Mouse (Mus musculus): Measurements from ENCODE around the gene Arhgap21. TPM values are rescaled to one million over a fixed set of nuclear protein-coding genes. Genes with fewer than 3 reads are reported as not detected.

Arhgap21 gene
- polyA plus RNA-seq, 1 experiment from 2014 or later: 19.2 TPM

DNA sequence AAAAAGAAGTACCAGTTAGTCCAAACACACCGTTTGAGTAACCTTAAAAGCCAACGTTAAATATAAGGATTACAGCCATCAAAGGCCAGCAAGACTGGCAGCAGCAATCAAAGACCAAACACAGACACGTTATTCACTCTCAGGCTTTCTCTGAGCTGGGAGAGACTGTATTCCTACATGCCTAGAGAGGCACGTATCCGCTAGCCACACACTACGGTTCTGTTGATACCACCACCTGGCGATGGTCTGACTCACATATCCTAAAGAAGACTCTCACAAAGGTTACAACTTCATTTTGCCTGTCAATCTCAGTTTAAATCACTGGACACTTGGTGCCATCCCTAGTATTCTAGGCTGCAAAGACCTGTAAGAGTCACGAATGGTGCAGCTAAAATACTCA, 13.3 kb downstream of the Arhgap21 start:
- Histone ChIP-seq H3K9me3 (ENCODE audit: control insufficient read depth, low read depth, low read length) (no peaks in the 10 kb centered on the region), H3K27ac (ENCODE audit: low read length) (no peak overlapping the region), H3K4me3 (ENCODE audit: low read depth, low read length) (no peak overlapping the region), H3K27me3 (ENCODE audit: control insufficient read depth, insufficient read depth, low read length) (no peaks in the 10 kb centered on the region), H3K36me3 (ENCODE audit: control insufficient read depth, insufficient read depth, low read length) (no peaks in the 10 kb centered on the region), H3K4me2 (replicated peaks; ENCODE audit: low read depth, low read length) (no peak overlapping the region), H3K4me1 (ENCODE audit: control insufficient read depth, insufficient read depth, low read length) (peaks cover 12% of the 10 kb centered on the region; the same call in 1 of the 2 replicates), H3K9ac (replicated peaks; ENCODE audit: low read depth, low read length) (no peak overlapping the region)
- ATAC-seq (ENCODE audit: insufficient number of reproducible peaks, insufficient read depth, low FRiP score, low read depth): no peak
- WGBS: 48% methylated on average over 8 of the region's 8 CpGs

- 68% methylated on average over 4 of the region's 4 CpGs for WGBS
- Histone ChIP-seq H3K9me3 (ENCODE audit: control insufficient read depth, low read depth, low read length) (no peaks in the 10 kb centered on the region), H3K4me1 (ENCODE audit: control insufficient read depth, insufficient read depth, low read length) (peaks cover 12% of the 10 kb centered on the region; the same call in 1 of the 2 replicates), H3K4me2 (replicated peaks; ENCODE audit: low read depth, low read length) (no peak overlapping the region), H3K27ac (ENCODE audit: low read length) (no peak overlapping the region), H3K4me3 (ENCODE audit: low read depth, low read length) (no peak overlapping the region), H3K9ac (replicated peaks; ENCODE audit: low read depth, low read length) (no peak overlapping the region), H3K36me3 (ENCODE audit: control insufficient read depth, insufficient read depth, low read length) (no peaks in the 10 kb centered on the region), H3K27me3 (ENCODE audit: control insufficient read depth, insufficient read depth, low read length) (no peaks in the 10 kb centered on the region)
- no peak for ATAC-seq (ENCODE audit: insufficient number of reproducible peaks, insufficient read depth, low FRiP score, low read depth)
These were observed 16.0 kb downstream of the Arhgap21 start for GRCm38 (mm10) chr2:20952716-20953115.

DNA sequence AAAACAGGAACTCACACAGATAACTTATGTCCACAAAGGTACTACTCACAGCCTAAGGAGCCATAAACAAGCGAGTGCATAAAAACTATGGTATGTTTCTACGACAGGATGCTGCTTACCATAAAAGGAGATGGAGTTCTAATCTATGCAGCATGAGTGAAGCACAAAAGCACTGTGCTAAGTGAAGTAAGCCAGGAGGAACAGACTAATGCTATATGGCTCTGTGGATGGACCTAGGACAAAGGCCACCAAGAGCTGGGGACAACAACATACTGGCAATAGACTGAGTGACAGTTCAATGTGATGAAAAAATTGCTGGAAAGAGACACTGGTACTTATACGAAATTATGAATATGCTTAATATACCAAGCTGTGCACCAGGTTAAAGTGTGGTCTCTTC, 19.5 kb downstream of the Arhgap21 start:
- H3K4me1 ChIP-seq (ENCODE audit: control insufficient read depth, insufficient read depth, low read length): 0 out of 2 replicates have a peak, but pooled peaks cover 3% of the 10 kb centered on the region
- H3K27me3 ChIP-seq (ENCODE audit: control insufficient read depth, insufficient read depth, low read length): no peaks in the 10 kb centered on the region
- no peaks in the 10 kb centered on the region for H3K36me3 ChIP-seq (ENCODE audit: control insufficient read depth, insufficient read depth, low read length)
- no peak overlapping the region for H3K27ac ChIP-seq (ENCODE audit: low read length)
- H3K9me3 ChIP-seq (ENCODE audit: control insufficient read depth, low read depth, low read length): no peaks in the 10 kb centered on the region
- ATAC-seq (ENCODE audit: insufficient number of reproducible peaks, insufficient read depth, low FRiP score, low read depth): no peak
- H3K9ac ChIP-seq (replicated peaks; ENCODE audit: low read depth, low read length): no peak overlapping the region
- WGBS: 85% methylated on average over 3 of the region's 3 CpGs
- no peak overlapping the region for H3K4me2 ChIP-seq (replicated peaks; ENCODE audit: low read depth, low read length)
- no peak overlapping the region for H3K4me3 ChIP-seq (ENCODE audit: low read depth, low read length)

GRCm38 (mm10) chr2:20947036-20947435, 21.6 kb downstream of the Arhgap21 start:
- H3K4me3 ChIP-seq (ENCODE audit: low read depth, low read length): no peak overlapping the region
- 65% methylated on average over 1 of the region's 1 CpGs for WGBS

GRCm38 (mm10) chr2:20945596-20945995, 23.1 kb downstream of the Arhgap21 start:
- Histone ChIP-seq H3K27ac (ENCODE audit: low read length) (no peak overlapping the region), H3K36me3 (ENCODE audit: control insufficient read depth, insufficient read depth, low read length) (no peaks in the 10 kb centered on the region), H3K4me1 (ENCODE audit: control insufficient read depth, insufficient read depth, low read length) (peaks cover 14% of the 10 kb centered on the region; the same call in 1 of the 2 replicates), H3K9ac (replicated peaks; ENCODE audit: low read depth, low read length) (no peak overlapping the region), H3K9me3 (ENCODE audit: control insufficient read depth, low read depth, low read length) (no peaks in the 10 kb centered on the region), H3K4me3 (ENCODE audit: low read depth, low read length) (no peak overlapping the region), H3K27me3 (ENCODE audit: control insufficient read depth, insufficient read depth, low read length) (no peaks in the 10 kb centered on the region), H3K4me2 (replicated peaks; ENCODE audit: low read depth, low read length) (no peak overlapping the region)
- ATAC-seq (ENCODE audit: insufficient number of reproducible peaks, insufficient read depth, low FRiP score, low read depth): no peak
- WGBS: 92% methylated on average over 5 of the region's 5 CpGs

More at GRCm38 (mm10) chr2:20947036-20947435, 21.6 kb downstream of the Arhgap21 start:
- no peak for ATAC-seq (ENCODE audit: insufficient number of reproducible peaks, insufficient read depth, low FRiP score, low read depth)
- Histone ChIP-seq H3K4me1 (ENCODE audit: control insufficient read depth, insufficient read depth, low read length) (peaks cover 6% of the 10 kb centered on the region; the same call in 1 of the 2 replicates), H3K36me3 (ENCODE audit: control insufficient read depth, insufficient read depth, low read length) (no peaks in the 10 kb centered on the region), H3K27ac (ENCODE audit: low read length) (no peak overlapping the region), H3K27me3 (ENCODE audit: control insufficient read depth, insufficient read depth, low read length) (no peaks in the 10 kb centered on the region), H3K9ac (replicated peaks; ENCODE audit: low read depth, low read length) (no peak overlapping the region), H3K4me2 (replicated peaks; ENCODE audit: low read depth, low read length) (no peak overlapping the region), H3K9me3 (ENCODE audit: control insufficient read depth, low read depth, low read length) (no peaks in the 10 kb centered on the region)

GRCm38 (mm10) chr2:20943730-20944454, 24.8 kb downstream of the Arhgap21 start:
- Histone ChIP-seq H3K4me1 (ENCODE audit: control insufficient read depth, insufficient read depth, low read length) (peaks cover 14% of the 10 kb centered on the region; the same call in 1 of the 2 replicates), H3K27ac (ENCODE audit: low read length) (no peak overlapping the region), H3K36me3 (ENCODE audit: control insufficient read depth, insufficient read depth, low read length) (no peaks in the 10 kb centered on the region), H3K9me3 (ENCODE audit: control insufficient read depth, low read depth, low read length) (no peaks in the 10 kb centered on the region), H3K27me3 (ENCODE audit: control insufficient read depth, insufficient read depth, low read length) (no peaks in the 10 kb centered on the region), H3K4me3 (ENCODE audit: low read depth, low read length) (no peak overlapping the region), H3K4me2 (replicated peaks; ENCODE audit: low read depth, low read length) (no peak overlapping the region), H3K9ac (replicated peaks; ENCODE audit: low read depth, low read length) (no peak overlapping the region)
- ATAC-seq (ENCODE audit: insufficient number of reproducible peaks, insufficient read depth, low FRiP score, low read depth): 0 out of 2 replicates have a peak, but pooled peaks have one; percentile 18
- 48% methylated on average over 7 of the region's 7 CpGs for WGBS

DNA sequence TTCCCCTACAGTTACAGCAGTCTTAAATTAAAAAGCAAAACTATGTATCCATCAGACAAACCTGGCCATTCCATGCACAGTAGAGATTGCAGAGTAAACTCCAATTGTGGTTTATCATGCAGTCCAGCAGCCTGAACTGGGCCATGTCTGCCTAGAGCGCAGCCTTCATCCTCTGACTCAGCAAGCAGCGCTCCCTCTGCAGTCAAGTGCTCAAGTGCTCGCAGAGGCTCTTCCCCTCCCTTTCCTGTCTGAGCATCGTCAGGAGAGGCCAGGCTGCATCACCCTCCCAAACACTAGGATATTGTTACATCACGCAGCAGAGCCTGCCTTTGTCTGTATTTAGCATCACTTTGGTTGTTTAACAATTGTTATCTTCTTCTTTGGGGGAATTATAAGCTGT, 25.5 kb downstream of the Arhgap21 start:
- Histone ChIP-seq H3K36me3 (ENCODE audit: control insufficient read depth, insufficient read depth, low read length) (no peaks in the 10 kb centered on the region), H3K27ac (ENCODE audit: low read length) (no peak overlapping the region), H3K4me2 (replicated peaks; ENCODE audit: low read depth, low read length) (no peak overlapping the region), H3K9me3 (ENCODE audit: control insufficient read depth, low read depth, low read length) (no peaks in the 10 kb centered on the region), H3K4me3 (ENCODE audit: low read depth, low read length) (no peak overlapping the region), H3K27me3 (ENCODE audit: control insufficient read depth, insufficient read depth, low read length) (no peaks in the 10 kb centered on the region), H3K9ac (replicated peaks; ENCODE audit: low read depth, low read length) (no peak overlapping the region), H3K4me1 (ENCODE audit: control insufficient read depth, insufficient read depth, low read length) (peaks cover 17% of the 10 kb centered on the region; the same call in 1 of the 2 replicates)
- WGBS: 8% methylated on average over 5 of the region's 5 CpGs
- peak; percentile 73; the same call in 1 of the 2 replicates for ATAC-seq (ENCODE audit: insufficient number of reproducible peaks, insufficient read depth, low FRiP score, low read depth)

- peak; percentile 60; the same call in 1 of the 2 replicates for ATAC-seq (ENCODE audit: insufficient number of reproducible peaks, insufficient read depth, low FRiP score, low read depth)
- no peak overlapping the region for H3K4me2 ChIP-seq (replicated peaks; ENCODE audit: low read depth, low read length)
These were observed 26.1 kb downstream of the Arhgap21 start for GRCm38 (mm10) chr2:20942434-20943198.

More at GRCm38 (mm10) chr2:20942434-20943198, 26.1 kb downstream of the Arhgap21 start:
- no peak overlapping the region for H3K9ac ChIP-seq (replicated peaks; ENCODE audit: low read depth, low read length)
- H3K9me3 ChIP-seq (ENCODE audit: control insufficient read depth, low read depth, low read length): no peaks in the 10 kb centered on the region
- 23% methylated on average over 10 of the region's 10 CpGs for WGBS
- no peak overlapping the region for H3K4me3 ChIP-seq (ENCODE audit: low read depth, low read length)
- no peaks in the 10 kb centered on the region for H3K36me3 ChIP-seq (ENCODE audit: control insufficient read depth, insufficient read depth, low read length)
- peaks cover 17% of the 10 kb centered on the region; the same call in 1 of the 2 replicates for H3K4me1 ChIP-seq (ENCODE audit: control insufficient read depth, insufficient read depth, low read length)
- no peak overlapping the region for H3K27ac ChIP-seq (ENCODE audit: low read length)
- H3K27me3 ChIP-seq (ENCODE audit: control insufficient read depth, insufficient read depth, low read length): no peaks in the 10 kb centered on the region

Data from stomach, embryonic 14.5 days (tissue).